Mouse (Mus musculus) hindbrain, embryonic 15.5 days (tissue): ENCODE results near the gene B3gnt2. TPM values are rescaled to one million over a fixed set of nuclear protein-coding genes. Genes with fewer than 3 reads are reported as not detected.

Experiments
- ATAC-seq: fragments of 200-750 bp; cut with Nextera tagmentation; 2 replicates; pipeline ENCODE4 v1.8.0; 2017; ENCODE audit warnings: low read depth, moderate number of reproducible peaks, moderate TSS enrichment; ENCODE audit not compliant: low FRiP score
- H3K27ac ChIP-seq: fragments of 300-500 bp; sonication (generic); replicated peaks from 2 replicates; pipeline ENCODE4 v1.5.1; 2015; ENCODE audit warnings: mild to moderate bottlenecking, inconsistent platforms
- H3K27me3 ChIP-seq: fragments of 300-500 bp; sonication (generic); 2 replicates; pipeline ENCODE4 v1.6.1; 2015; ENCODE audit warnings: control low read depth, inconsistent platforms
- H3K36me3 ChIP-seq: fragments of 300-500 bp; sonication (generic); 2 replicates; pipeline ENCODE4 v1.6.1; 2015; ENCODE audit warnings: control low read depth, inconsistent platforms
- H3K4me1 ChIP-seq: fragments of 300-500 bp; sonication (generic); replicated peaks from 2 replicates; pipeline ENCODE4 v1.6.1; 2015; ENCODE audit warnings: control low read depth, inconsistent platforms
- H3K4me2 ChIP-seq: fragments of 300-500 bp; sonication (generic); 2 replicates; pipeline ENCODE4 v1.6.1; 2015; ENCODE audit warnings: moderate library complexity, mild to moderate bottlenecking, inconsistent platforms
- H3K4me3 ChIP-seq: fragments of 300-500 bp; sonication (generic); 2 replicates; pipeline ENCODE4 v1.5.1; 2015; ENCODE audit warnings: mild to moderate bottlenecking, inconsistent platforms
- H3K9ac ChIP-seq: fragments of 300-500 bp; sonication (generic); 2 replicates; pipeline ENCODE4 v1.6.1; 2015; ENCODE audit warnings: inconsistent platforms
- H3K9me3 ChIP-seq: fragments of 300-500 bp; sonication (generic); 2 replicates; pipeline ENCODE4 v1.6.1; 2016; ENCODE audit warnings: control low read depth, inconsistent platforms
- WGBS: fragments of 180-500 bp; shearing (Covaris S2); methylation state at CpG from one replicate; pipeline ENCODE4 v1.1.7; 2015; 5-methylcytosine and 5-hydroxymethylcytosine counted together
- polyA plus RNA-seq: library from polyadenylated mRNA; unstranded; fragments of >200 nt; fragmentation: Nextera tagmentation; extraction: Ambion mirVana; gene quantifications from 2 replicates; pipeline ENCODE4 v1.2.1, GENCODE M21; 2015

The B3gnt2 gene
- polyA plus RNA-seq, 1 experiment from 2014 or later: 3.0 TPM

DNA sequence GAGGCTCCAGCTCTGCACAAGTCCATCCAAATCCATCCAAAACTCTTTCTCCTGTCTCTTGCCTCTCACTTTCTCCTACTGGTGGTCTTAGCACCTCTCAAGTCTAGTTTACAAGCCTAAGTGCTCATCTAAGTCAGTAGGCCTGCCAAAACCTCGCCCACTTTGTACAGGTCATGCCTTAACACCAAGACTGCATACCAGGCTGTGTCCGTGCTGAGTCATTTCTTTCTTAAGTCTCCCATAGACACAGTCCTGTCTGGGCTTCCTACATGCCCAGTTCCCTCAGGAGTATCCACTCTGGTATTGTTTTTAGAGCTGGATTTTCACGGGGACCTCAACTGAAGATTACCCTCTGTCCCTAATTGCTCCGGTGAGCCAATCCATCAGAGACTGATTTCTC, 127.9 kb downstream of the B3gnt2 start:
- H3K4me3 ChIP-seq: no peak overlapping the region
- H3K27ac ChIP-seq: no peak overlapping the region
- no peaks in the 10 kb centered on the region for H3K27me3 ChIP-seq
- H3K36me3 ChIP-seq: no peaks in the 10 kb centered on the region
- 85% methylated on average over 4 of the region's 4 CpGs for WGBS
- H3K4me2 ChIP-seq: no peak overlapping the region
- H3K9me3 ChIP-seq: no peaks in the 10 kb centered on the region
- ATAC-seq: no peak
- H3K4me1 ChIP-seq: no peaks in the 10 kb centered on the region
- H3K9ac ChIP-seq: no peak overlapping the region

DNA sequence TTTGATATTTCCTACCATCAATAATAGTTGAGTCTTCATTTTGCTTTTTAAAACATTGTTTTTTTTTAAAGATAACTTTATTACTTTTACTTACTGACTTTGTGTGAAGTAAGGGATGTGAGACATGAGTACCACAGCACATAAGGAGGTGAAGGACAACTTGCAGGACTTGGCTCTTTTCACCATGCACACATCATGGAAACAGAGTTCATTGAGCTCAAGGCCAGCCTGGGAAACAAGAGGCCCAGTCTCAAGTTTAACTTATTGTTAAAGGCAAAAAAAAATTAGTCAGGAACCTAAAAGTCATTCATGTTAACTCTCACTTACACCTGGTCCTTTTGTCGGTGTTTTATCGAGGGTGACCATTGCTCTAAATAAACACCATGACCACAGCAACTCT, 137.7 kb downstream of the B3gnt2 start:
- 95% methylated on average over 2 of the region's 2 CpGs for WGBS
- Histone ChIP-seq H3K27me3 (no peaks in the 10 kb centered on the region), H3K36me3 (no peaks in the 10 kb centered on the region), H3K9me3 (no peaks in the 10 kb centered on the region), H3K4me2 (no peak overlapping the region), H3K9ac (no peak overlapping the region), H3K27ac (no peak overlapping the region), H3K4me1 (no peaks in the 10 kb centered on the region), H3K4me3 (no peak overlapping the region)
- no peak for ATAC-seq

DNA sequence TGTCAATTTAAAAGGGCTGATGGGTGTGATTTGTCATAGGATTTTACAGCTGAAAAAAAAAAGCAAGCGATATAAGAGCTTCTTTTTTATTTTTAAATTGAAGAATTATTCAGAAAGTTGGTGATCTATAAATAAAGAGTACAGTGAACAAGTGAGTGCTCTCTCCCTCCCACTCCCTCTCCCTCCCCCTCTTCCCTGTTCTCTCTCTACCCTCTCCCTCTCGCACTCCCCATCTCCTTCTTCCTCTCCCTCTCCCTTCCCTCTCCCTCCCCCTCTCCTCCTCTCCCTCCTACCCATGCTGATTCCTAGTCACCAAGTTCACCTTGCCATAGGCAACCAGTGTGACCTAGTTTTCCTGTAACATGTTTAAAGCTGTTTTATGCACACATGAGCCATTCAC, 140.7 kb downstream of the B3gnt2 start:
- no peak for ATAC-seq
- Histone ChIP-seq H3K4me1 (no peaks in the 10 kb centered on the region), H3K4me3 (no peak overlapping the region), H3K9me3 (no peaks in the 10 kb centered on the region), H3K27ac (no peak overlapping the region), H3K36me3 (no peaks in the 10 kb centered on the region), H3K4me2 (no peak overlapping the region), H3K9ac (no peak overlapping the region), H3K27me3 (no peaks in the 10 kb centered on the region)
- WGBS: 78% methylated on average over 2 of the region's 2 CpGs

DNA sequence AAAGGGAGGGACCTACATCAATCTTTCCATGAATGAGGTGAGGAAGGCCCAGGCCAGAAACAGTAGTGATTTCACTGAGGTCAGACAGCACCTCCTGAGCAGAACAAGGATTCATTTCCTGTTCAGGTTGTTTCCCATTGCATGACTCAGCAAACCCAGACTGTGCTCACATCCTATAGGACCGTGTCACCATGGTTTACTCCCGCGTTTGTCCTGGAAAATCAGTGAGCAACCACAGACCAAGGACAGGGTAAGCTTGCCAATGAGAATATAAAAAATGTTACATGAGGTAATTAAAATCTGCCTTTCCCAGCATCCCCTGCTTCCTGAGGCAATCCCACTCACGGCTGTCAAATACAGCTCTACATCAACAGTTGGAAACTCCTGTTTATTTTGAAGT, 141.2 kb downstream of the B3gnt2 start:
- H3K4me1 ChIP-seq: no peaks in the 10 kb centered on the region
- no peak overlapping the region for H3K9ac ChIP-seq
- H3K4me2 ChIP-seq: no peak overlapping the region
- H3K27me3 ChIP-seq: no peaks in the 10 kb centered on the region
- 63% methylated on average over 4 of the region's 4 CpGs for WGBS
- no peaks in the 10 kb centered on the region for H3K9me3 ChIP-seq
- no peaks in the 10 kb centered on the region for H3K36me3 ChIP-seq
- H3K27ac ChIP-seq: no peak overlapping the region
- H3K4me3 ChIP-seq: no peak overlapping the region
- no peak for ATAC-seq

DNA sequence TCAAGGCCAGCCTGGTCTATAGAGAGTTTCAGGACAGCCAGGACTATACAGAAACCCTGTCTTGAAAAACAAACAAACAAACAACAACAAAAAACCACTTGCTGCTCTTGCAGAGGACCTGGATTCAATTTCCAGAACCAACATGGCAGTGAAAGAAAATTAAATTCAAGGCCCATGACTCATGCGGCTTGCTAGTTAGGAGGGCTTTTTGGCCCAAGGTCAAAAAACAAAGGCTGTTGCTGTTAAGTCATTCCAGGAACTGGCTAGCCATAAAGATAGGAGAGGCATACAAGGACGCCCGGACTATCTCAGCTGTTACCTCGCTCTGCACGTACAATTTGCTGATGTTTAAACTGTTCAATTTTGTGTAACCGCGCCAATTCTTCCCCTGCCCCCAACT, 142.7 kb downstream of the B3gnt2 start:
- 96% methylated on average over 7 of the region's 7 CpGs for WGBS
- ATAC-seq: no peak
- Histone ChIP-seq H3K36me3 (no peaks in the 10 kb centered on the region), H3K9me3 (no peaks in the 10 kb centered on the region), H3K27me3 (no peaks in the 10 kb centered on the region), H3K9ac (no peak overlapping the region), H3K4me2 (no peak overlapping the region), H3K4me1 (no peaks in the 10 kb centered on the region), H3K27ac (no peak overlapping the region), H3K4me3 (no peak overlapping the region)

DNA sequence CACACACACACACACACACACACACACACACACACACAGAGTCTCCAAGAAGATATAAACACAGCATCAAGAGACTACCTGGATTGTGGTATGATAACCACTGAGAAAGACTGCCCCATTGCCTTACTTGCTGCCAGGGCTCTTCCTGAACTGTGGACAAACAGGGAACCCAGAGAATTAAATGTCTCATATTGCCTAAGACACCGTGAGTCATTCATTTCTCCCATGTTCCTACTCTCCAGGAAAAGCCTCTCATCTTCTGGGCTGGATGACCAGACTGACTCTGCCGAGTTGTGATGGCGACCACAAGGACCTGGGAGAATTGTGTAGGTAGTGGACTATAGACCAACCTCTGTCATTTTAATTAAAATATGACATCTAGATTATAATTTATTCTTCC, 149.4 kb downstream of the B3gnt2 start:
- no peaks in the 10 kb centered on the region for H3K9me3 ChIP-seq
- H3K4me2 ChIP-seq: no peak overlapping the region
- no peak for ATAC-seq
- H3K9ac ChIP-seq: no peak overlapping the region
- H3K36me3 ChIP-seq: no peaks in the 10 kb centered on the region
- no peak overlapping the region for H3K27ac ChIP-seq
- H3K4me3 ChIP-seq: no peak overlapping the region
- H3K4me1 ChIP-seq: no peaks in the 10 kb centered on the region
- H3K27me3 ChIP-seq: no peaks in the 10 kb centered on the region
- WGBS: 94% methylated on average over 3 of the region's 3 CpGs

DNA sequence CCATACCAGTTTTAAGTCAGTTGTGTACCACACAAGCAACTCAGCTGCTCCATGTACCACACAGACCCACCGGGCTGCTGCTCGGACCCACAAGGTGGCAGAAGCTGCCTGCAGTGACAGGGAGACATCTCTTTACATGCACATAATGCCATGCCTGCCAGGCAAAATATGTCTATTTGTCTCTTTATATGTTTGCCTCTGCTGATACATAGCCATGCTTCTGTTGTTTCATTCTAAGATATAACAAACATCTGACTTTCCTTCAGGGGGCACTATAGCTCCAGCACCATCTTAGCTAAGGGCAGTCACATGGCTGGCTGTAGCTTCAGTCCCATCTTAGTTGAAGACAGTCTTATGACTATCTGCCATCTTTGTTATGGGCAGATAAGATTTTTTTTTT, 150.2 kb downstream of the B3gnt2 start:
- Histone ChIP-seq H3K9ac (no peak overlapping the region), H3K36me3 (no peaks in the 10 kb centered on the region), H3K4me2 (no peak overlapping the region), H3K9me3 (no peaks in the 10 kb centered on the region), H3K4me1 (no peaks in the 10 kb centered on the region), H3K4me3 (no peak overlapping the region), H3K27ac (no peak overlapping the region), H3K27me3 (no peaks in the 10 kb centered on the region)
- 96% methylated on average over 2 of the region's 2 CpGs for WGBS
- peak; percentile 90 for ATAC-seq

Other genes starting within 250 kb of the B3gnt2 start
- gene Zrsr1, start 111.0 kb upstream of the B3gnt2 start, polyA plus RNA-seq: 7.1 and 8.0 TPM in 2 replicates
- gene Gm28048, start 121.1 kb upstream of the B3gnt2 start, polyA plus RNA-seq: 3.7 and 3.9 TPM in 2 replicates
- 245 and 261 TPM in 2 replicates for gene Commd1, start 121.4 kb upstream of the B3gnt2 start, polyA plus RNA-seq
- 259 and 275 TPM in 2 replicates for gene Cct4, start 129.6 kb upstream of the B3gnt2 start, polyA plus RNA-seq
- 4.5 and 5.8 TPM in 2 replicates for gene Fam161a, start 146.6 kb upstream of the B3gnt2 start, polyA plus RNA-seq